Mouse (Mus musculus): ENCODE results near the gene H13. TPM values are rescaled to one million over a fixed set of nuclear protein-coding genes. Genes with fewer than 3 reads are reported as not detected.
"Not testable (repeated sequence)": the region's sequence is repeated elsewhere in the genome, so short reads cannot be mapped to it uniquely, and the experiment has no call there.

Gene H13
- polyA plus RNA-seq, 1 experiment, result 82.8 TPM

- Histone ChIP-seq H3K36me3 (ENCODE audit: control insufficient read depth, insufficient read depth, low read length) (no peaks in the 10 kb centered on the region), H3K27ac (ENCODE audit: insufficient read depth, low read length) (peak overlapping the region; percentile 0; the same call in 1 of the 2 replicates), H3K27me3 (ENCODE audit: control insufficient read depth, insufficient read depth, low read length) (no peaks in the 10 kb centered on the region), H3K4me1 (ENCODE audit: control insufficient read depth, insufficient read depth, insufficient read length) (no peaks in the 10 kb centered on the region), H3K4me3 (ENCODE audit: extremely low read depth, insufficient read depth, insufficient read length) (no peak overlapping the region)
- WGBS, result 56% methylated on average over 14 of the region's 14 CpGs
- TF ChIP-seq POLR2A (IDR thresholded peaks at IDR 0.05; ENCODE audit: low read depth, low read length) (no peak), CTCF (IDR thresholded peaks at IDR 0.05; ENCODE audit: extremely low read depth, insufficient read depth, insufficient read length, insufficient replicate concordance) (no peak)
- no peak for DNase-seq (ENCODE audit: low read depth in 1 of 2, low spot score in 2 of 2)
These were observed 15.2 kb upstream of the H13 start for GRCm38 (mm10) chr2:152653874-152654715.

DNA sequence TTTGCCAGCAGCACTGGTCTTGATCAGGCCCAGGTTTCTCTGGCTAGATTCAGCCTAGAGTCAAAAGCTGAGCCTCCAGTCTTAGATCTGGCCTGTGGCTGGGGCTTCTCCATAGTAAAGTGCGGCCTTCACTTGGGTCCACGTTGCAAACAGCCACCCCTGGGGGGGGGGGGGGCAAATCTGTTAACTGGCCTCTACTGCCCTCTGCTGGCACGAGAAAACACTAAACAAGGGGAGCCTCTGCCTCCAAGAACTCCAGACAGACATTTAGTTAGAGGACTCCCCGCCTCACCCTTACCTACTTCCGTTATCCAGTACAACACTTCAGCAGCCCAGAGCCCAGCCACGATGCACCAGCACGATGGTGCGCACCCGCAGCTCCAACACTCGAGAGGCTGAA is 11.9 kb upstream of the H13 start:
- no peaks in the 10 kb centered on the region for H3K4me1 ChIP-seq (ENCODE audit: control insufficient read depth, insufficient read depth, insufficient read length)
- 68% methylated on average over 10 of the region's 10 CpGs for WGBS
- DNase-seq (ENCODE audit: low read depth in 1 of 2, low spot score in 2 of 2), result no peak
- no peaks in the 10 kb centered on the region for H3K27me3 ChIP-seq (ENCODE audit: control insufficient read depth, insufficient read depth, low read length)
- no peaks in the 10 kb centered on the region for H3K36me3 ChIP-seq (ENCODE audit: control insufficient read depth, insufficient read depth, low read length)
- no peak overlapping the region for H3K27ac ChIP-seq (ENCODE audit: insufficient read depth, low read length)
- no peak overlapping the region for H3K4me3 ChIP-seq (ENCODE audit: extremely low read depth, insufficient read depth, insufficient read length)
- TF ChIP-seq POLR2A (IDR thresholded peaks at IDR 0.05; ENCODE audit: low read depth, low read length), result no peak
- 0 out of 2 replicates have a peak, but pooled peaks have one; percentile 3 for TF ChIP-seq CTCF (IDR thresholded peaks at IDR 0.05; ENCODE audit: extremely low read depth, insufficient read depth, insufficient read length, insufficient replicate concordance)

GRCm38 (mm10) chr2:152661163-152661562 is 8.1 kb upstream of the H13 start:
- Histone ChIP-seq H3K4me1 (ENCODE audit: control insufficient read depth, insufficient read depth, insufficient read length) (no peaks in the 10 kb centered on the region), H3K27ac (ENCODE audit: insufficient read depth, low read length) (peak overlapping the region; percentile 18; the same call in 1 of the 2 replicates), H3K27me3 (ENCODE audit: control insufficient read depth, insufficient read depth, low read length) (no peaks in the 10 kb centered on the region), H3K36me3 (ENCODE audit: control insufficient read depth, insufficient read depth, low read length) (no peaks in the 10 kb centered on the region), H3K4me3 (ENCODE audit: extremely low read depth, insufficient read depth, insufficient read length) (no peak overlapping the region)
- WGBS, result 25% methylated on average over 6 of the region's 6 CpGs
- TF ChIP-seq POLR2A (IDR thresholded peaks at IDR 0.05; ENCODE audit: low read depth, low read length) (no peak), CTCF (IDR thresholded peaks at IDR 0.05; ENCODE audit: extremely low read depth, insufficient read depth, insufficient read length, insufficient replicate concordance) (no peak)
- no peak for DNase-seq (ENCODE audit: low read depth in 1 of 2, low spot score in 2 of 2)

- not testable (repeated sequence) for H3K27ac ChIP-seq (ENCODE audit: insufficient read depth, low read length); H3K4me1 ChIP-seq (ENCODE audit: control insufficient read depth, insufficient read depth, insufficient read length); H3K36me3 ChIP-seq (ENCODE audit: control insufficient read depth, insufficient read depth, low read length); H3K27me3 ChIP-seq (ENCODE audit: control insufficient read depth, insufficient read depth, low read length); H3K4me3 ChIP-seq (ENCODE audit: extremely low read depth, insufficient read depth, insufficient read length); DNase-seq (ENCODE audit: low read depth in 1 of 2, low spot score in 2 of 2)
- 81% methylated on average over 3 of the region's 3 CpGs for WGBS
These were observed 3.1 kb upstream of the H13 start for GRCm38 (mm10) chr2:152666191-152666590.

GRCm38 (mm10) chr2:152669639-152670484 is 601 bp downstream of the H13 start:
- Histone ChIP-seq H3K36me3 (ENCODE audit: control insufficient read depth, insufficient read depth, low read length) (0 out of 2 replicates have a peak, but pooled peaks cover 2% of the 10 kb centered on the region), H3K27ac (ENCODE audit: insufficient read depth, low read length) (peak overlapping the region; percentile 89), H3K27me3 (ENCODE audit: control insufficient read depth, insufficient read depth, low read length) (no peaks in the 10 kb centered on the region), H3K4me1 (ENCODE audit: control insufficient read depth, insufficient read depth, insufficient read length) (peaks cover 17% of the 10 kb centered on the region; the same call in 1 of the 2 replicates), H3K4me3 (ENCODE audit: extremely low read depth, insufficient read depth, insufficient read length) (peak overlapping the region; percentile 90)
- TF ChIP-seq POLR2A (IDR thresholded peaks at IDR 0.05; ENCODE audit: low read depth, low read length) (no peak), CTCF (IDR thresholded peaks at IDR 0.05; ENCODE audit: extremely low read depth, insufficient read depth, insufficient read length, insufficient replicate concordance) (no peak)
- DNase-seq (ENCODE audit: low read depth in 1 of 2, low spot score in 2 of 2), result no peak
- WGBS, result under 1% methylated on average over 46 of the region's 46 CpGs

GRCm38 (mm10) chr2:152670983-152671641 is 1.9 kb downstream of the H13 start:
- TF ChIP-seq POLR2A (IDR thresholded peaks at IDR 0.05; ENCODE audit: low read depth, low read length) (no peak), CTCF (IDR thresholded peaks at IDR 0.05; ENCODE audit: extremely low read depth, insufficient read depth, insufficient read length, insufficient replicate concordance) (no peak)
- H3K27ac ChIP-seq (ENCODE audit: insufficient read depth, low read length), result peak overlapping the region; percentile 38

More at GRCm38 (mm10) chr2:152670983-152671641, 1.9 kb downstream of the H13 start:
- peak; percentile 27 to 73 for DNase-seq (ENCODE audit: low read depth in 1 of 2, low spot score in 2 of 2)
- Histone ChIP-seq H3K4me3 (ENCODE audit: extremely low read depth, insufficient read depth, insufficient read length) (peak overlapping the region; percentile 19; the same call in 1 of the 2 replicates), H3K36me3 (ENCODE audit: control insufficient read depth, insufficient read depth, low read length) (peaks cover 5% of the 10 kb centered on the region; the same call in 1 of the 2 replicates), H3K4me1 (ENCODE audit: control insufficient read depth, insufficient read depth, insufficient read length) (peaks cover 17% of the 10 kb centered on the region; the same call in 1 of the 2 replicates), H3K27me3 (ENCODE audit: control insufficient read depth, insufficient read depth, low read length) (no peaks in the 10 kb centered on the region)
- WGBS, result 3% methylated on average over 9 of the region's 9 CpGs

Data from spleen, adult 2 months (tissue).